Mouse (Mus musculus) cerebellum, adult 18-20 months (tissue): ENCODE results near the gene Men1.

Experiments used
- DNase-seq, 2 experiments: peaks; one replicate each; pipeline ENCODE4 v3.0.0; 2021

Men1 gene

GRCm38 (mm10) chr19:6372433-6372832, 37.7 kb downstream of the Men1 start:
- DNase-seq = no peak

GRCm38 (mm10) chr19:6373539-6374400, 39.0 kb downstream of the Men1 start:
- DNase-seq = peak; percentile 80 to 87

GRCm38 (mm10) chr19:6374571-6374970, 39.8 kb downstream of the Men1 start:
- DNase-seq = no peak

GRCm38 (mm10) chr19:6375423-6376254, 40.9 kb downstream of the Men1 start:
- no peak for DNase-seq

DNA sequence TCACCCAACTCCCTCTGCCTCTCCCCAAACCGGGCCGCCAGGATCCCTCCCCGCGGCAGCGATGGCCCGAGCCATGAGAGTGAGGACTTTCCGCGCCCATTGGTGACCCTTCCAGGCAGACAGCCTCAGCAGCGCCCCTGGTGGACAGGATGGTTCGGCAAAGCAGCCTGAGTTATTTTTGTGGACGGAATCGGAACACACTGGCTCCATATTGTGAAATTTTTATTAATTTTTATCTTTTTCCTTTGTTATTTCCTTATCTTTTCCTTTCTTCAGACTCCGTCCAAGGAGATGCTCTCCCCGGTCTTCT, 41.4 kb downstream of the Men1 start:
- peak; percentile 73 to 81 for DNase-seq

DNA sequence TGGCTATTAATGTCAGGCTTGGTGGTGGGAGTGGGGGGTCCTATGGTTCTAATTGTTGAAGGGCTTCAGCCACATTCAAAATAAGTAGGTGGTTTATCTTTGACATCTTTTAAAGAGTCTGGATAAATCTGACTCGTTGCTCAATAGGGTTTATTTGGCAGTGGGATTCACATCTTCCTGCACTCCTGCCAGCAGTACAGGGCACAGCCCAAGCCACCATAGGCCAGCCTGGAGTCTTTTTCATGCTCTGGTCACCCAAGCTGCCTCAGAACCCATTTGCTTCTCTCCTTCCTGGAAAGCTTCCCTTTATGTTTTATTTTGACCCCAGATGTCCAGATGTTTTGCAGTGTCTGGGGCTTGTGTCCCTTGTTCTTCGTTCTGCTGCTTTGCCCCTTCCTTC, 41.9 kb downstream of the Men1 start:
- no peak for DNase-seq

DNA sequence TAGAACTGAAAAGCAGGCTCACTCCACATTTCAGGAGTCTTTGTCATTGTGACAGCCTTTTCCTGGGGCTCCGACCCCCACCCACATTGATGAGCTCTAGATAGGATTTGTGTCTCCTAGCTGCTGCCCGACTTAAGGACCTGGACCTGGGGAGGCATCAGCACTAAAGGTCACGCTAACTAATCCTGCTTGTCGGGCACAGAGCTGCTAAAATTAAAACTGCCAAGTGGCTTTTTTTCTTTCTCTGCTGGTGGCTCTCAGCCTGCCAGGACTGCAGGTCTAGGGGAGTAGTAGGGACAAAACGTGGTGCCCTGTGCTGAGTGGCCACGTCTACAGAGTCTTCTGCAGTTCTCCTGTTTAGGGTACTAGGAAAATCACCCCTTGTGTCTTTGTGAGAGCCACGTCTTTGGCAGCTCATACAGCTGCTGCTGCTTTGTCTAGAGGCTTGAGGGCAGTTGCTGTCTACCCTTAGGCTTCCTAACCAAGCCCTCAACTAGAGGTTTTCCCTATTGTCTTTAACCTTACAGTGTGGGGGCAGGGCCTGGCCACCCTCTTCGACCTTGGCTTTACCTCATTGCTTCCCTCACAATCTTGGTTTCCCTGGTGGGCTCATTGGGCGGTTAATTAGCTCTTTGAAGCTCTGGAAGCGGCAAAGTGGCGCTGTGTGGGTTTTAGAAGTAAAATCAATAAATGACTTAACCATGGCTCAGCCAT, 42.7 kb downstream of the Men1 start:
- no peak for DNase-seq

DNA sequence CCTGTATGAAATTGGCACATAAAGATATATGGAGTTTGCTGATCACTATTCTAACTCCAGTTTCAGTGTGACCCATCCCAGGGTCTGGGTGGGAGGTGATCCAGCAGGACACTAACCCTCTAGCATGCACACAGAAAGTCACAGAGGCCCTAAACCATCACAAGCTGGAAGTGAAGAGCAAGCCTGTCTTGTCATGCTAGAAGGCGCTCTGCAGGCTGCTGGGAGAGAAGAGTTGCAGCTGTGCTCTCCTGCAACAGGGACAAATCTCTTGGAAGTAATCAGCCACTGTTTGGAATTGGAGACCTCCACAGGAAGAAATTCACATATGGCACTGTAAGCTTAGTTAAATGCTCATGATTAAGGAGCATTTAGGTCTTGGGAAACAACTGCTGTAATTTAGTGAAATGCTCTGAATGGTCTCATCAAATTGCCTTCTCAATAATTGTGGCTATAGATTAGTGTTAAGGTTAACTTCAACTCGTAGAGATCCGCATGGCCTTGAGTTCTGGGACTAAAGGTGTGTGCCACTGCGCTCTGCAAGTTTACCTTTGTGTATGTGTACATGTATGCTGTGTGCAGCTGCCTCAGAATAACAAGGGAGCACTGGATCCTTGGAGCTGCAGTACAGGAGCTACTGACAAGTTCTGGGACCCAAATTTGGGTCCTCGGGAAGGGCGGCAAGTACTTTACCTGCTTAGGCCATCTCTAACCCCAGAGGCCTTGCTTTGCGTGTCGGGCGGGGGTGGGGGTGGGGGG, 45.8 kb downstream of the Men1 start:
- no peak for DNase-seq

DNA sequence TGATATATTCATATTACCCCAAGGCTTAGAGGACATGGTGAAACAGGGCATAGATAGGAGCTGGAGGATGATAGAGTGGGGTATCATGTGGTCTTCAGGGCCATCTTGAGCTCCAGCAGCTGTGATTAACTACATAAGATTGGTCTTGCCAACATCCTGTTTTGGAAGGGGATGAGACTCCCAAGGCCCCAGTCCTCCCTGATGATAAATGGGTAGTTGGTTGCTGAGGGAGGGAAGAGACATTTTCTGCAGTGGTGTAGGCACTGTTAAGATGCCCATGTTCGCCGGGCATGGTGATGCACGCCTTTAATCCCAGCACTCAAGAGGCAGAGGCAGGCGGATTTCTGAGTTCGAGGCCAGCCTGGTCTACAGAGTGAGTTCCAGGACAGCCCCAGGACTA, 46.5 kb downstream of the Men1 start:
- DNase-seq = no peak

GRCm38 (mm10) chr19:6382323-6382924, 47.6 kb downstream of the Men1 start:
- DNase-seq = peak; percentile 75 to 78

DNA sequence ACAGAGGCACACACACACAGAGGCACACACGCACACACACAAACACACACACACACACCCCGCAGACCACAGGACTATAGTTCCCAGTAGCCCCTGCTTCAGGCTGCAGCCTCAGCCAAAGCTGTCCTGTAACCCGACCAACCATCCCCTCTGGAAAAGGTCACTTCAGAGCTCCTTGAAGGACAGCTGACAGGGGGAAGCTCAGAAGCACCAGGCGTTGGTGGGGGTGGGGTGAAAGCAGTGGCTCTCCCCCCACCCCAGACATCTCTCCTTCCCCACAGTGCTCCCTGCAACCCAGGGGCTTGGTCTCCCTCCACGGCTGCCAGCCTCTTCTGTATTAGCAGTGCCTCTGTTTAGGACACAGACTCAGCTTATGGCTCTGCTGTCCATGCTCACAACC, 48.7 kb downstream of the Men1 start:
- no peak for DNase-seq

DNA sequence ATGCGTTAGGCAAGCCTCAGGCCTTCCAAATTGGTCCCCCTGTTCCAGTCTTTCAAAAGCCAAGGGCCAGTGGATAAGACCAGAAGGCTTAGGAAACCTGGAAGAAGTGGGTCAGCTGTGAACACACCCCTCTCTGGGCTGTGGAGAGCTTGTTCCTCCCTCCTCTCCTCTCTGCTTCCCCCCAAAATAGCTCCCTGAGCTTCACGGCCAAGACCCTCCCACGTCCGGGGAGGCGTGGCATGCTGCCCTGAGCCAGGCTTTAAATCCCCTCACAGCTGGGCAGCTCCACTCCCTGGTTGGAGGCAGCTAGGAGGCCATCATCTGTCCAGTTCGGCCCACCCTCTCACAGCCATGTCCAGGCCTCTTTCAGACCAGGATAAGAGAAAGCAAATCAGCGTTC, 49.3 kb downstream of the Men1 start, which contains the start of gene Pygm:
Pygm (plus strand) TSS at position 272 of the 400 bp plus-strand sequence.
- peak in 1 of 2 experiments; percentile 47 for DNase-seq

DNA sequence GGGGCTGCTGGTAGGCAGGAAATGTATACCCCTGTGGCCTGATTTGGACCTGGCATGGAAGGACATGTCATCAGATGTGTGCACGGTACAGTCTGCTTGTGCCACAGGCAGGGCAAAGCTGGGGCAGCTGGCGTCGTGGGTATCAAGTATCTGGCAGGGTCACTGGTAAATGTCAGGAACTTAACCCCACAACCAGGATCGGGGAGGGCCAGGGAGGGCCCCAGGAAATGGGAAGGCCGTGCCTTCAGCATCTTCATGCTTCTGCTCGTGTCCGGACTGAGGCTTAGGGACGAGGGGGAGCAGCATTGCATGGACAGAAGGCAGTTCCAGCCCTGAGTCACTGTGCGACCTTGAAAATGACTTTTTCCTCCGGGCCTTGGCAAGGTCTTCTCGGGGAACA, 50.2 kb downstream of the Men1 start:
- DNase-seq = no peak

DNA sequence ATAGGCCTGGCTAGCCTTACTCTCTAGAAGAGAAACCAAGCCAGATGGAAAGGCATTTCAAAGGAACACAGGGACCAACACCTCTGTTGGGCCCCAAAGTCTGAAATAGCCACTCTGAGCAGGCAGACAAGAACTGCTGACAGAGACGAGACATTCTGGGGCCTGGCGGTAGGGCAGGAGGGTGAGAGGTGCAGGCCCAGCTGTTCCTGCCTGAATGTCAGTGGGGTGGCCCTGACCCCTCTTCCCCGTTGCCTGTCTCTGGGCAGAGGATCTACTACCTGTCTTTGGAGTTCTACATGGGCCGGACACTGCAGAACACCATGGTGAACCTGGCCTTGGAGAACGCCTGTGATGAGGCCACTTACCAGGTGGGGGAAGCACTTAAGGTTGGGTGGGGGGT, 50.6 kb downstream of the Men1 start:
- no peak for DNase-seq

DNA sequence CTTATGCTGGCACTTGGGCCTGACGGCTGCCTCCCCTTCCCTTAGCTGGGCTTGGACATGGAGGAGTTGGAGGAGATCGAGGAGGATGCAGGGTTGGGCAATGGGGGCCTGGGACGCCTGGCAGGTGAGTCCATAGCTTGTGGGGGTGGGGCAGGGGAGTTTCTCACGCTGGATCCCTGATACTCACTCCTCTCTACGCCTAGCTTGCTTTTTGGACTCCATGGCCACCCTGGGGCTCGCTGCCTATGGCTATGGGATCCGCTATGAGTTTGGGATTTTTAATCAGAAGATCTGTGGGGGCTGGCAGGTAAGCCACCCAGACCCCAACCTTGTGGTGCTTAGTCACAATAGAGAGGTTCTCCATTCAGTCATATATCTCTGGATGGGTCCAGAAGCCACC, 51.0 kb downstream of the Men1 start:
- no peak for DNase-seq

GRCm38 (mm10) chr19:6386234-6386633, 51.5 kb downstream of the Men1 start:
- no peak for DNase-seq

DNA sequence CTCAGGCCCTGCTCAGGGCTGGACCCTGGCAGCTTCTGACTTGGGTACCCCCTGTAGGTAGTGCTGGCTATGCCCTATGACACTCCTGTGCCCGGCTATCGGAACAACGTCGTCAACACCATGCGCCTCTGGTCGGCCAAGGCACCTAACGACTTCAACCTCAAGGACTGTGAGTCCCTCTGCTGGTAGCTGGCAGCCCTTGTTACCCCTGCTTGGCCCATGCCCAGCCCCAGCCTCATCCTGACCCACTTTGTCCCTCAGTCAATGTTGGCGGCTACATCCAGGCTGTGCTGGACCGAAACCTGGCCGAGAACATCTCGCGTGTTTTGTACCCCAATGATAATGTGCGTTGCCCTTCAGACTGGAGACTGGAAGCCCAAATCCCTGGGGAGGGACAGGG, 53.2 kb downstream of the Men1 start:
- peak; percentile 70 to 73 for DNase-seq

DNA sequence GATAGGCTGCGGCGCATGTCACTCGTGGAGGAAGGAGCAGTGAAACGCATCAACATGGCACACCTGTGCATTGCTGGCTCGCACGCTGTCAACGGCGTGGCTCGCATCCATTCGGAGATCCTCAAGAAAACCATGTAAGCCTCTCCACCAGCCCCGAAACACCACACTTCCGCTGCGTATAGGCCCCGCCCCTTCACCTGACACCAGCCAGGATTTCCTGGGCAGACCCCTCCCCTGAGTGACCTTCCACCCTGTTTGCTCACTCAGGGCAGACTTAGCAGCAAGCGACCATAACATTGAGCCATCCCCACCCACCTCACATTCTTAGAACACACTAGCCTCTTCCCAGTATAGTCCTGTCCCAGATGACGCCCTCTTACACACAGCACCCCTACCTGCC, 55.0 kb downstream of the Men1 start:
- DNase-seq = no peak

- DNase-seq = no peak
Measured at GRCm38 (mm10) chr19:6390251-6390650, 55.5 kb downstream of the Men1 start.
